Mouse (Mus musculus) midbrain, embryonic 14.5 days (tissue): Measurements from ENCODE around the gene Piwil1. TPM values are rescaled to one million over a fixed set of nuclear protein-coding genes. Genes with fewer than 3 reads are reported as not detected.

ENCODE experiments used
- ATAC-seq: fragments of 200-750 bp; cut with Nextera tagmentation; 2 replicates; pipeline ENCODE4 v1.8.0; 2017; ENCODE audit warnings: moderate number of reproducible peaks, moderate library complexity; ENCODE audit not compliant: low FRiP score, low TSS enrichment
- DNase-seq: peaks from one replicate; pipeline ENCODE4 v3.0.0-alpha.2; 2015
- H3K27ac ChIP-seq: fragments of 300-500 bp; sonication (generic); replicated peaks from 2 replicates; pipeline ENCODE4 v1.5.1; 2014; ENCODE audit warnings: mild to moderate bottlenecking, low read depth, low read length, moderate library complexity
- H3K27me3 ChIP-seq: fragments of 300-500 bp; sonication (generic); 2 replicates; pipeline ENCODE4 v1.6.1; 2014; ENCODE audit warnings: low read length, control low read depth, mixed read lengths; ENCODE audit not compliant: control insufficient read depth, insufficient read depth
- H3K36me3 ChIP-seq: fragments of 300-500 bp; sonication (generic); 2 replicates; pipeline ENCODE4 v1.6.1; 2014; ENCODE audit warnings: low read length, control low read depth; ENCODE audit not compliant: control insufficient read depth, insufficient read depth
- H3K4me1 ChIP-seq: fragments of 300-500 bp; sonication (generic); 2 replicates; pipeline ENCODE4 v1.6.1; 2014; ENCODE audit warnings: mild to moderate bottlenecking, antibody characterized with exemption, low read length, control low read depth; ENCODE audit not compliant: control insufficient read depth, insufficient read depth
- H3K4me2 ChIP-seq: fragments of 300-500 bp; sonication (generic); 2 replicates; pipeline ENCODE4 v1.6.1; 2014; ENCODE audit warnings: mild to moderate bottlenecking, low read length, moderate library complexity
- H3K4me3 ChIP-seq: fragments of 300-500 bp; sonication (generic); replicated peaks from 2 replicates; pipeline ENCODE4 v1.5.1; 2014; ENCODE audit warnings: low read depth, low read length
- H3K9ac ChIP-seq: fragments of 300-500 bp; sonication (generic); replicated peaks from 2 replicates; pipeline ENCODE4 v1.6.1; 2014; ENCODE audit warnings: mild to moderate bottlenecking, low read length, moderate library complexity
- H3K9me3 ChIP-seq: fragments of 300-500 bp; sonication (generic); 2 replicates; pipeline ENCODE4 v1.6.1; 2016; ENCODE audit warnings: low read length, control low read depth, mixed read lengths; ENCODE audit not compliant: control insufficient read depth
- WGBS: fragments of 180-500 bp; shearing (Covaris S2); extraction: QIAGEN DNeasy Blood & Tissue Kit; methylation state at CpG from one replicate; pipeline ENCODE4 v1.1.7; 2014; 5-methylcytosine and 5-hydroxymethylcytosine counted together
- polyA plus RNA-seq: library from polyadenylated mRNA; unstranded; fragments of >200 nt; fragmentation: Nextera tagmentation; extraction: Ambion mirVana; gene quantifications from 2 replicates; pipeline ENCODE4 v1.2.1, GENCODE M21; 2014

Piwil1 gene
- polyA plus RNA-seq, 1 experiment from 2014 or later: 0.20 TPM

DNA sequence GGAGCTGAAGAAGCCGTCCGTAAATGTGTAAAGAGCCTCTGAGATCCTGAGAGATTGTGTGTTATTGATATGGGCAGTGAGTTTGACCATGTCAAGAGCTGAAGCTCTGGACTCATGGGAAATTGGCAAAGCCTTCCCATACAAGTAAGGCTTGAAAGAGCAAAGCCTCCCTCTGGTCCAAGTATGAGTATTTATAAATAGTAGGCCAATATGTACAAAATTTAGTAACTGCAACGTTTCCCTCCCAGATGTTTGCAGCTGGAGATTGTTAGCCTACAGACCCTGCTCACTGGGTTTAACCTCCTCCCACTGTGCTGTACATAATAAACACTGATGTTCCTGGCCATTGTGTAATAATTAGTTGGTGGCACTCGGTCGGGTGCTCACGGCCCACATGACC, 24.5 kb upstream of the Piwil1 start:
- H3K27me3 ChIP-seq: no peaks in the 10 kb centered on the region
- no peak overlapping the region for H3K9ac ChIP-seq
- no peak for DNase-seq
- no peak overlapping the region for H3K4me2 ChIP-seq
- no peaks in the 10 kb centered on the region for H3K36me3 ChIP-seq
- no peak for ATAC-seq
- H3K27ac ChIP-seq: no peak overlapping the region
- H3K4me3 ChIP-seq: no peak overlapping the region
- no peaks in the 10 kb centered on the region for H3K4me1 ChIP-seq
- no peaks in the 10 kb centered on the region for H3K9me3 ChIP-seq
- WGBS: 89% methylated on average over 6 of the region's 6 CpGs

DNA sequence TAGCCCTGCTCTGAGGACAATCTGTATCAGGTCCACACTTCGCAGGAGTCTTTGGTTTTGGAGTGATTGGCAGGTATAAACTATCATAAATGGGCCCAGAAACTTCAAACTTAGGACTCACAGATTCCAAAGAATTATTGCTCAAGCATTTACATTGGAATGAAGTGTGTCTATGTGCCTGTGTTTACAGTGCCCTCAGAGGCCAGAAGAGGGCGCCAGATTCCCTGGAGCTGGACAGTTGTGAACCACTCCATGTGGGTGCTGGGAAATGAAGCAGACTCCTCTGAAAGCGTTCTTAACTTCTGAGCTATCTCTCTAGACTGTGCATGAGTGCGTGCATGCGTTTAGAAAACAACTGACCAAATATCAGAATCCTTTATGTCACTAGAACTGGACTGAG, 20.9 kb upstream of the Piwil1 start:
- H3K27me3 ChIP-seq: no peaks in the 10 kb centered on the region
- H3K27ac ChIP-seq: no peak overlapping the region
- WGBS: 42% methylated on average over 5 of the region's 5 CpGs
- no peak overlapping the region for H3K4me2 ChIP-seq
- peak; percentile 53 for DNase-seq
- ATAC-seq: no peak
- H3K4me1 ChIP-seq: peaks cover 2% of the 10 kb centered on the region; the same call in 1 of the 2 replicates
- H3K4me3 ChIP-seq: no peak overlapping the region
- H3K36me3 ChIP-seq: no peaks in the 10 kb centered on the region
- no peaks in the 10 kb centered on the region for H3K9me3 ChIP-seq
- no peak overlapping the region for H3K9ac ChIP-seq

DNA sequence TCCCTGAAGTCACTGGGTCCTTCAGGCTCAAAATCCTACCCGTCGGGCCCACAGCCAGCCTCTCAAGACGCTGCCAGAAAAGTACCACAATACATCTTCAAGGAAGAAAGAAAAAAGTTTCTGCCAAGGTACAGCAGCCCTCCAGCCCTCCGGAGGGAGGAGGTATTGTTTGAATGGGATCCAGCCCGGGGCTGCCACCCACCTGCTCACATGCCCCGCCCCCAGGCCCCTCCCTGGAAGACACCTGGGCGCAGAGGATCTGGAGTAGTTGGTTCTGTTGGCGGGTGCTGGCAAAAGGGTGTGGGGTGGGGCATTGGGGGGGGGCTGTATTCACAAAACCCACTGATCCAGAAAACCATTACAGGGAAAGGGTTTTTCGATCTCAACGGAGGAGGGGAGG, 18.1 kb upstream of the Piwil1 start:
- Histone ChIP-seq H3K27ac (no peak overlapping the region), H3K27me3 (no peaks in the 10 kb centered on the region), H3K9ac (no peak overlapping the region), H3K4me2 (peak overlapping the region; percentile 30), H3K4me3 (no peak overlapping the region), H3K36me3 (no peaks in the 10 kb centered on the region), H3K4me1 (peaks cover 2% of the 10 kb centered on the region; the same call in 1 of the 2 replicates), H3K9me3 (no peaks in the 10 kb centered on the region)
- no peak for ATAC-seq
- WGBS: 6% methylated on average over 10 of the region's 10 CpGs
- peak; percentile 24 for DNase-seq

DNA sequence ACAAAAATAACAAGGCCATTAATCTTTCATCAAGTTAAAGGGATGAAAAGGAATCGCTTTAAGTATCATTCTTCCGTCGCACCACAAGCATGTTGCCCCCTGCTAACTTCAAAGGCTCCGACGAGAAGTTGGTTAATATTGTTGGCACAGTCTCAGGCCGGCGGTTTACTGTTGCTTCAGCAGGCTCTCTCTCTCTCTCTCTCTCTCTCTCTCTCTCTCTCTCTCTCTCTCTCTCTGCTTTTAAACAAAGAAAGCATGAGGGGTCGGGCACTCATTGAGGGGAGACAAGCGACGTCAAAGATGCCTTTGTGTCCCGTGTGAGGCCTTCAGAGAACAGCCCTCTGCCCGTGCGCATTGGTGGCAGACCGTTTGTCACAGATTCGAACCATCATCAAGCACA, 17.7 kb upstream of the Piwil1 start:
- Histone ChIP-seq H3K4me2 (peak overlapping the region; percentile 30), H3K9me3 (no peaks in the 10 kb centered on the region), H3K4me3 (no peak overlapping the region), H3K27ac (no peak overlapping the region), H3K9ac (no peak overlapping the region), H3K36me3 (no peaks in the 10 kb centered on the region), H3K4me1 (peaks cover 2% of the 10 kb centered on the region; the same call in 1 of the 2 replicates), H3K27me3 (no peaks in the 10 kb centered on the region)
- peak; percentile 76 for DNase-seq
- no peak for ATAC-seq
- 3% methylated on average over 15 of the region's 15 CpGs for WGBS

DNA sequence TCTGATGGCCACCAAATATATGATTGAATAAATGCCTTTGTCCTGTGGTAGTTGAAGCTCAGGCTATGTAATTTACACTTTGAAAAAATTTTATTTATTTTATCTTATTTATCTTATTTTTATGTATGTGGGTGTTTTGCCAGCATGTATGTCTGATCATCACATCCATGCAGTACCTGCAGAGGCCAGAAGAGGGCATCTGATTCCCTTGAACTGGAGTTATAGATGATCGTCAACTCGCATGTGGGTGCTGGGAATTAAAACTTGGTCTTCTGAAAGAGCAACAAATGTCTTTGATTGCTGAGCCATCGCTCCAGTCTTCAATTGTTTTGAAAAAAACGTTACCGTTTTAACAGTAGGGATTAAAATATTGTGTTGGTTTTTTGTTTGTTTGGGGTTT, 15.2 kb upstream of the Piwil1 start:
- H3K27me3 ChIP-seq: no peaks in the 10 kb centered on the region
- WGBS: 89% methylated on average over 5 of the region's 5 CpGs

DNA sequence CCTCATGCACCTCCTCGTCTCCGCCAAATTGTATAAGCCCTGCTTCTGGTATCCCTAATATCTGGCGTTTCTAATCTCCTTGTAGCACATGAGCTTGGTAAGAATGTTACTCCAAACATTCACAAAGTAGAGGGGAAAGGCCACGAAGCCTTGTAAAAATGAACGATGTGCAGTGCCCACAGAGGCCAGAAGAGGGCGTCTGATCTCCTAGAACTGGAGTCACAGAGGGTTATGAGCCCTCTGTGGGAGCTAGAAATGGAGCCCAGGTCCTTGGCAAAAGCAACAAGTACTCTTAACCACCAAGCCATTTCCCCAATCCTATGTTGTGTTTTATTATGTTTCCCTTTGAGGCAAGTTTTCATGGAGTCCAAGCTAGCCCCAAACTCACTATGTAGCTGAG, 8.2 kb upstream of the Piwil1 start:
- no peaks in the 10 kb centered on the region for H3K9me3 ChIP-seq
- no peak for DNase-seq
- no peaks in the 10 kb centered on the region for H3K36me3 ChIP-seq
- no peak overlapping the region for H3K9ac ChIP-seq
- WGBS: 75% methylated on average over 6 of the region's 6 CpGs
- no peak overlapping the region for H3K4me3 ChIP-seq
- H3K4me2 ChIP-seq: no peak overlapping the region
- H3K27me3 ChIP-seq: no peaks in the 10 kb centered on the region; the same call in 1 of the 2 replicates
- no peaks in the 10 kb centered on the region for H3K4me1 ChIP-seq
- no peak overlapping the region for H3K27ac ChIP-seq
- ATAC-seq: no peak

More for the DNA sequence above, 15.2 kb upstream of the Piwil1 start:
- H3K4me2 ChIP-seq: no peak overlapping the region
- no peak overlapping the region for H3K27ac ChIP-seq
- H3K9ac ChIP-seq: no peak overlapping the region
- H3K36me3 ChIP-seq: no peaks in the 10 kb centered on the region
- H3K4me3 ChIP-seq: no peak overlapping the region
- ATAC-seq (no peak), DNase-seq (no peak)
- peaks cover 2% of the 10 kb centered on the region; the same call in 1 of the 2 replicates for H3K4me1 ChIP-seq
- no peaks in the 10 kb centered on the region for H3K9me3 ChIP-seq

DNA sequence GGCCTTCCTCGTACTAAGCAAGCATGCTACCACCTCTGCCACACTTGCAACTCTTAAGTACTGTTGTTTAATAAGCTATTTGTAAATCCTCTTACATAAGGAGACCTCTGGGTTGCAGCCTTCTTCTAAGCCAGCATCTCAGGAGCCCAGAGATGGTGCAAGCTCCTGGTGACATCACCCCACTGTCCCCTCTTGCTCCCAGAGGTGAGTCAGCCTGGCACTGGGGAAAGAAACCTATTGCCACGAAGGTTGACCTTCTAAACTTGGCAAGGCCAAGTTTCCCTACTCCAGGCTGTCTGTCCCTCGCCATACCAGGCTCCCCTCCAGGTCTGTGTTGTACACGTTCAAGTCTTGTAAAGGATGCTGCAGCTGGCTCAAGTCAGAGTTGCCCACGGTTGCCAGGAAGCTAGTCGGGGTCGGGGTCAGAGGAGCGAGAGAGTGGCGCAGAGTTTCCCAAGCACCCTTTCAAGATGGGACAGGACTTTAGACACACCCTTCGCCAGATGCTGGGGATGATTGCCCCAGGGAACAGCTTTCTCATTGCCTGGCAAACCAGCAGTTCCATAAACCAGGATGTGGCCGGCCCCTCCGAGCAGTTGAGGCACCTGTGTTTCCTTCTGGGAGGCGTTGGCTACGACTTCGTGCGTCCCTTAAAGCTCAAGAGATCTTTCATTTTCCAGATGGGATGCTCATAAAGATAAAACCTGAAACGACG, 7.6 kb upstream of the Piwil1 start:
- DNase-seq (no peak), ATAC-seq (no peak)
- Histone ChIP-seq H3K36me3 (no peaks in the 10 kb centered on the region), H3K4me2 (no peak overlapping the region), H3K27ac (no peak overlapping the region), H3K9me3 (no peaks in the 10 kb centered on the region), H3K4me1 (no peaks in the 10 kb centered on the region), H3K9ac (no peak overlapping the region), H3K27me3 (no peaks in the 10 kb centered on the region; the same call in 1 of the 2 replicates), H3K4me3 (no peak overlapping the region)
- 80% methylated on average over 18 of the region's 18 CpGs for WGBS

DNA sequence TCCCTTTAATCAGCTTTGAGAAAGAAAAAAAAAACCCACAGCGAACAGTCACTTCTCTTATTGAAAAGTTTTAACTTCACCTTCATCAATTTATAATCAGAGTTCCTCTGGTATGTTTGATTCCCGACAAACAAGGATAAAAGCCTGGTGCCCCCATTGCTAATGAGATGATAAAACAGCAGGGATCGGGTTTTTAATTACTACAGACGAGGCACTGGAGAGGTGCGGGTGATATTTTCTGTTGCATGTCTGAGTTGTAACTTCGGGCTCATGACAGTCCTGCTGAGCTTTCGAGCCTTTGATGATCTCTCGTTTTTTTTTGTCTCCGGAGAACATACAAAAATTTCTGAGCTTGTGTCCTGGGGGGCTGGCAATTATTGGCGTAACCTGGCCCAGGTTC, 5.5 kb upstream of the Piwil1 start:
- peak overlapping the region; percentile 24 for H3K4me2 ChIP-seq
- ATAC-seq (no peak), DNase-seq (no peak)
- no peaks in the 10 kb centered on the region for H3K36me3 ChIP-seq
- no peak overlapping the region for H3K27ac ChIP-seq
- no peaks in the 10 kb centered on the region for H3K9me3 ChIP-seq
- H3K27me3 ChIP-seq: no peaks in the 10 kb centered on the region; the same call in 1 of the 2 replicates
- 24% methylated on average over 10 of the region's 10 CpGs for WGBS
- H3K4me3 ChIP-seq: no peak overlapping the region
- no peak overlapping the region for H3K9ac ChIP-seq
- H3K4me1 ChIP-seq: no peaks in the 10 kb centered on the region

DNA sequence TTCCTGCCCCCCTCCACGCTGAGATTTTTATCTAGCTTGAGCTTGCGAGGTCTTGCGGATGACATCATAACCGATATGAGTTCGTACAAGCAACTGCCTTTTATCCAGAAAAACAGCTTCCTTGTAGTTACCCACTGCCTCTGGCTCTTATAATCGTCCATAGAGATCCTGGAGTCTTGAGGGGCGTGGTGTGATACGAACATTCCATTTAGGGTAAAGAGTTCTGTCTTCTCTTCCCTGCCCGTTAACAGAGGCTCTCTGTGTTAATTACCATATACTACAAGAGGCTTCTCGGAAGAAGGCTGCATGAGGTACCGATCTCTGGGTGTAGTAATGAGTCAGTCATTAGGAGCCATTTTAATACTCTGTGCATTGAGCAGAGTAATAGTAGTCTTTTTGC, 1.6 kb upstream of the Piwil1 start:
- Histone ChIP-seq H3K27ac (no peak overlapping the region), H3K27me3 (no peaks in the 10 kb centered on the region; the same call in 1 of the 2 replicates), H3K9me3 (no peaks in the 10 kb centered on the region), H3K4me3 (no peak overlapping the region), H3K4me2 (no peak overlapping the region), H3K9ac (no peak overlapping the region), H3K4me1 (peaks cover 7% of the 10 kb centered on the region; the same call in 1 of the 2 replicates), H3K36me3 (no peaks in the 10 kb centered on the region)
- DNase-seq: no peak
- WGBS: 81% methylated on average over 11 of the region's 11 CpGs
- ATAC-seq: no peak
